18 mouse cellular contexts compared by ENCODE assay signal in genomic region chr13:11818723-11819122, GRCm38 (mm10).
DNase-seq lines count a peak whose midpoint lies in the region; ATAC-seq and TF ChIP-seq lines count a peak whose summit lies in the region.
"Had no signal": no experiment of that assay in that cellular context is flagged by ENCODE, and none has a peak within 500 bp of the region (broad histone marks: within the 10 kb centered on the region; RNA-seq: fewer than 3 reads in every experiment).

No protein-coding gene starts in this region.

- ATAC-seq in liver, embryonic 12.5 days, result peak; percentile 91
- no peak for ATAC-seq in liver, postnatal 0 days
- peak; percentile 81 for ATAC-seq in liver, embryonic 14.5 days (ENCODE audit: insufficient read depth)
- ATAC-seq in liver, embryonic 16.5 days (ENCODE audit: low read depth), result peak; percentile 69
- ATAC-seq: forebrain, embryonic 13.5 days; forebrain, embryonic 15.5 days had no signal

- no peaks in the 10 kb centered on the region for H3K36me3 ChIP-seq in liver, embryonic 12.5 days
- H3K36me3 ChIP-seq in liver, postnatal 0 days (replicated peaks; ENCODE audit: insufficient read depth, low read length), result no peaks in the 10 kb centered on the region
- H3K36me3 ChIP-seq in liver, embryonic 14.5 days (replicated peaks; ENCODE audit: control insufficient read depth, insufficient read depth, low read depth), result no peaks in the 10 kb centered on the region
- no peaks in the 10 kb centered on the region for H3K36me3 ChIP-seq in liver, embryonic 16.5 days (ENCODE audit: control insufficient read depth, insufficient read depth)
- H3K36me3 ChIP-seq in heart, embryonic 10.5 days, result peaks cover 50% of the 10 kb centered on the region
- H3K36me3 ChIP-seq: embryonic facial prominence, embryonic 10.5 days; embryonic facial prominence, embryonic 12.5 days; forebrain, embryonic 15.5 days had no signal

- peak overlapping the region; percentile 28; the same call in 1 of the 2 replicates for H3K4me2 ChIP-seq in liver, embryonic 12.5 days
- H3K4me2 ChIP-seq in liver, postnatal 0 days (ENCODE audit: low read depth, low read length), result no peak overlapping the region
- peak overlapping the region; percentile 20; the same call in 1 of the 2 replicates for H3K4me2 ChIP-seq in liver, embryonic 14.5 days (ENCODE audit: low read depth)
- H3K4me2 ChIP-seq in liver, embryonic 16.5 days (ENCODE audit: low read depth, low read length), result no peak overlapping the region
- H3K4me2 ChIP-seq: embryonic facial prominence, embryonic 12.5 days; forebrain, embryonic 13.5 days; forebrain, embryonic 15.5 days had no signal

- H3K4me3 ChIP-seq in liver, embryonic 12.5 days, result no peak overlapping the region
- no peak overlapping the region for H3K4me3 ChIP-seq in liver, postnatal 0 days (ENCODE audit: low read depth, low read length)
- H3K4me3 ChIP-seq in liver, embryonic 14.5 days (ENCODE audit: insufficient read depth in 1 of 2, low read depth in 2 of 2, low read length in 2 of 2), result no peak overlapping the region
- no peak overlapping the region for H3K4me3 ChIP-seq in liver, embryonic 16.5 days (ENCODE audit: low read depth, low read length)
- no peak overlapping the region for H3K4me3 ChIP-seq in cerebellum, adult 2 months (replicated peaks; ENCODE audit: insufficient read depth, low read depth, low read length)
- H3K4me3 ChIP-seq in heart, embryonic 10.5 days, result no peak overlapping the region
- H3K4me3 ChIP-seq: embryonic facial prominence, embryonic 10.5 days; embryonic facial prominence, embryonic 12.5 days; forebrain, embryonic 13.5 days; forebrain, embryonic 15.5 days had no signal

- H3K4me1 ChIP-seq in liver, embryonic 12.5 days, result 0 out of 2 replicates have a peak, but pooled peaks cover 7% of the 10 kb centered on the region
- no peaks in the 10 kb centered on the region for H3K4me1 ChIP-seq in liver, postnatal 0 days (ENCODE audit: insufficient read depth)
- H3K4me1 ChIP-seq in liver, embryonic 14.5 days (replicated peaks; ENCODE audit: control insufficient read depth in 2 of 2, insufficient read depth in 2 of 2, low read length in 1 of 2), result peaks cover 0 to 9% of the 10 kb centered on the region in 2 experiments; a peak in 3 of 4 replicates
- no peaks in the 10 kb centered on the region for H3K4me1 ChIP-seq in liver, embryonic 16.5 days (ENCODE audit: control insufficient read depth, low read depth, low read length)
- H3K4me1 ChIP-seq in cerebellum, adult 2 months (ENCODE audit: control insufficient read depth, insufficient read depth, low read length), result no peaks in the 10 kb centered on the region
- H3K4me1 ChIP-seq in heart, embryonic 10.5 days, result no peaks in the 10 kb centered on the region
- H3K4me1 ChIP-seq: embryonic facial prominence, embryonic 10.5 days; embryonic facial prominence, embryonic 12.5 days; forebrain, embryonic 13.5 days; forebrain, embryonic 15.5 days had no signal

- TF ChIP-seq CTCF in liver, postnatal 0 days (IDR thresholded peaks at IDR 0.05; ENCODE audit: low read depth), result no peak
- no peak for TF ChIP-seq CTCF in liver, embryonic 14.5 days (IDR thresholded peaks at IDR 0.05; ENCODE audit: low read depth)
- TF ChIP-seq CTCF in cerebellum, adult 2 months (IDR thresholded peaks at IDR 0.05; ENCODE audit: borderline replicate concordance, insufficient read depth, low read depth, low read length), result no peak

- H3K27ac ChIP-seq in liver, embryonic 12.5 days, result no peak overlapping the region
- H3K27ac ChIP-seq in liver, postnatal 0 days (ENCODE audit: low read depth), result no peak overlapping the region
- H3K27ac ChIP-seq in liver, embryonic 14.5 days, result no peak overlapping the region
- no peak overlapping the region for H3K27ac ChIP-seq in liver, embryonic 16.5 days (ENCODE audit: low read length)
- H3K27ac ChIP-seq in cerebellum, adult 2 months (ENCODE audit: insufficient read depth, low read length), result no peak overlapping the region
- H3K27ac ChIP-seq in heart, embryonic 10.5 days, result no peak overlapping the region
- H3K27ac ChIP-seq: embryonic facial prominence, embryonic 10.5 days; embryonic facial prominence, embryonic 12.5 days; forebrain, embryonic 13.5 days; forebrain, embryonic 15.5 days had no signal

- no peak for TF ChIP-seq POLR2A in cerebellum, adult 2 months (IDR thresholded peaks at IDR 0.05; ENCODE audit: borderline replicate concordance, insufficient read depth, low read length)

- no peaks in the 10 kb centered on the region for H3K9me3 ChIP-seq in liver, embryonic 12.5 days (replicated peaks)
- no peaks in the 10 kb centered on the region for H3K9me3 ChIP-seq in liver, postnatal 0 days (ENCODE audit: low read length)
- no peaks in the 10 kb centered on the region for H3K9me3 ChIP-seq in liver, embryonic 14.5 days (ENCODE audit: control insufficient read depth, low read length)
- H3K9me3 ChIP-seq in liver, embryonic 16.5 days (replicated peaks; ENCODE audit: control insufficient read depth, low read length), result no peaks in the 10 kb centered on the region
- H3K9me3 ChIP-seq in heart, embryonic 10.5 days, result no peaks in the 10 kb centered on the region
- H3K9me3 ChIP-seq: embryonic facial prominence, embryonic 10.5 days; embryonic facial prominence, embryonic 12.5 days; forebrain, embryonic 13.5 days; forebrain, embryonic 15.5 days had no signal

- H3K9ac ChIP-seq in liver, embryonic 12.5 days, result no peak overlapping the region
- H3K9ac ChIP-seq in liver, postnatal 0 days (replicated peaks), result no peak overlapping the region
- no peak overlapping the region for H3K9ac ChIP-seq in liver, embryonic 14.5 days (replicated peaks)
- H3K9ac ChIP-seq in liver, embryonic 16.5 days (ENCODE audit: low read depth, low read length), result no peak overlapping the region
- H3K9ac ChIP-seq: embryonic facial prominence, embryonic 12.5 days; forebrain, embryonic 13.5 days; forebrain, embryonic 15.5 days had no signal

- no peaks in the 10 kb centered on the region for H3K27me3 ChIP-seq in liver, embryonic 12.5 days (replicated peaks)
- no peaks in the 10 kb centered on the region for H3K27me3 ChIP-seq in liver, postnatal 0 days (ENCODE audit: insufficient read depth, low read length)
- H3K27me3 ChIP-seq in liver, embryonic 14.5 days (ENCODE audit: control insufficient read depth, insufficient read depth, low read length), result no peaks in the 10 kb centered on the region
- H3K27me3 ChIP-seq in liver, embryonic 16.5 days (ENCODE audit: control insufficient read depth, insufficient read depth, low read depth, low read length), result no peaks in the 10 kb centered on the region
- no peaks in the 10 kb centered on the region for H3K27me3 ChIP-seq in cerebellum, adult 2 months (ENCODE audit: control insufficient read depth, insufficient read depth, low read length)
- no peaks in the 10 kb centered on the region for H3K27me3 ChIP-seq in heart, embryonic 10.5 days (ENCODE audit: insufficient read depth, poor library complexity, severe bottlenecking)
- H3K27me3 ChIP-seq: embryonic facial prominence, embryonic 12.5 days; forebrain, embryonic 13.5 days; forebrain, embryonic 15.5 days had no signal

- 37% methylated on average over 3 of the region's 3 CpGs for WGBS in liver, embryonic 12.5 days (ENCODE audit: insufficient replicate concordance)
- WGBS in liver, postnatal 0 days (ENCODE audit: insufficient replicate concordance), result 56% methylated on average over 3 of the region's 3 CpGs
- 45% methylated on average over 3 of the region's 3 CpGs for WGBS in liver, embryonic 14.5 days (ENCODE audit: insufficient replicate concordance)
- 45% methylated on average over 3 of the region's 3 CpGs for WGBS in liver, embryonic 16.5 days (ENCODE audit: insufficient replicate concordance)
- WGBS in cerebellum, adult 2 months, result 65% methylated on average over 3 of the region's 3 CpGs
- WGBS in heart, embryonic 10.5 days, result 82% methylated on average over 3 of the region's 3 CpGs

- TF ChIP-seq EP300 in liver, postnatal 0 days (IDR thresholded peaks at IDR 0.05; ENCODE audit: low read depth), result no peak
- peak; percentile 65 for TF ChIP-seq EP300 in liver, embryonic 14.5 days (IDR thresholded peaks at IDR 0.05; ENCODE audit: low read depth)

- DNase-seq in liver, postnatal 0 days, result no peak
- DNase-seq in liver, embryonic 14.5 days (ENCODE audit: low read depth in 3 of 3, low spot score in 3 of 3), result peak in 2 of 3 experiments; percentile 31 to 44
- DNase-seq in cerebellum, adult 2 months, result no peak
- no peak for DNase-seq in heart, embryonic 10.5 days (ENCODE audit: low spot score)
- DNase-seq: adrenal gland, adult 2 months; adrenal gland, postnatal 10 days; adrenal gland, postnatal 25 days; cerebellum, adult 11 months; cerebellum, adult 18-20 months; cerebellum, adult 9-10 months; cerebellum, postnatal 10 days; cerebellum, postnatal 25 days had no signal

Comparison
In these comparisons a context has a peak if more than half of its experiments do, and no peak if none do; other contexts are left out.
1. H3K4me2 ChIP-seq: peak in liver, embryonic 12.5 days (single experiment) and liver, embryonic 14.5 days (single experiment); none in liver, postnatal 0 days (single experiment) and liver, embryonic 16.5 days (single experiment).
2. DNase-seq: peak in liver, embryonic 14.5 days (2 of 3); none in liver, postnatal 0 days (single experiment), cerebellum, adult 2 months (0 of 2) and heart, embryonic 10.5 days (single experiment).